Mouse (Mus musculus) neural tube, embryonic 15.5 days (tissue): ENCODE results near the gene Cdc34b. TPM values are rescaled to one million over a fixed set of nuclear protein-coding genes. Genes with fewer than 3 reads are reported as not detected.
A peak's percentile ranks its signal among the peaks of the same experiment; 100 is the strongest.

Experiments
- ATAC-seq: fragments of 200-750 bp; cut with Nextera tagmentation; 2 replicates; pipeline ENCODE4 v1.8.0; 2017; ENCODE audit warnings: mild to moderate bottlenecking, moderate TSS enrichment, moderate library complexity; ENCODE audit not compliant: low FRiP score
- H3K27ac ChIP-seq: fragments of 300-500 bp; sonication (generic); replicated peaks from 2 replicates; pipeline ENCODE4 v1.5.1; 2015; ENCODE audit warnings: mild to moderate bottlenecking, inconsistent platforms
- H3K27me3 ChIP-seq: fragments of 300-500 bp; sonication (generic); replicated peaks from 2 replicates; pipeline ENCODE4 v1.6.1; 2015; ENCODE audit warnings: inconsistent platforms
- H3K36me3 ChIP-seq: fragments of 300-500 bp; sonication (generic); 2 replicates; pipeline ENCODE4 v1.6.1; 2015; ENCODE audit warnings: inconsistent platforms
- H3K4me1 ChIP-seq: fragments of 300-500 bp; sonication (generic); 2 replicates; pipeline ENCODE4 v1.6.1; 2015; ENCODE audit warnings: inconsistent platforms
- H3K4me2 ChIP-seq: fragments of 300-500 bp; sonication (generic); 2 replicates; pipeline ENCODE4 v1.6.1; 2015; ENCODE audit warnings: inconsistent platforms, mild to moderate bottlenecking, moderate library complexity
- H3K4me3 ChIP-seq: fragments of 300-500 bp; sonication (generic); replicated peaks from 2 replicates; pipeline ENCODE4 v1.5.1; 2015; ENCODE audit warnings: mild to moderate bottlenecking, inconsistent platforms
- H3K9ac ChIP-seq: fragments of 300-500 bp; sonication (generic); replicated peaks from 2 replicates; pipeline ENCODE4 v1.6.1; 2015; ENCODE audit warnings: mild to moderate bottlenecking, inconsistent platforms
- H3K9me3 ChIP-seq: fragments of 300-500 bp; sonication (generic); replicated peaks from 2 replicates; pipeline ENCODE4 v1.6.1; 2016; ENCODE audit warnings: inconsistent platforms
- WGBS: fragments of 180-500 bp; shearing (Covaris S2); methylation state at CpG from one replicate; pipeline ENCODE4 v1.1.7; 2015; ENCODE audit warnings: mixed read lengths; 5-methylcytosine and 5-hydroxymethylcytosine counted together
- polyA plus RNA-seq: library from polyadenylated mRNA; unstranded; fragments of >200 nt; fragmentation: Nextera tagmentation; extraction: Ambion mirVana; gene quantifications from 2 replicates; pipeline ENCODE4 v1.2.1, GENCODE M21; 2015

Cdc34b gene
- polyA plus RNA-seq, 1 experiment from 2014 or later: not detected

GRCm38 (mm10) chr11:94715622-94716021 is 26.0 kb upstream of the Cdc34b start:
- peaks cover 11% of the 10 kb centered on the region for H3K4me1 ChIP-seq

GRCm38 (mm10) chr11:94716754-94717153 is 24.8 kb upstream of the Cdc34b start:
- Histone ChIP-seq H3K9me3 (no peaks in the 10 kb centered on the region), H3K27ac (no peak overlapping the region), H3K27me3 (no peaks in the 10 kb centered on the region; the same call in 1 of the 2 replicates), H3K4me2 (peak overlapping the region; percentile 19; the same call in 1 of the 2 replicates), H3K9ac (no peak overlapping the region), H3K4me3 (no peak overlapping the region), H3K4me1 (peaks cover 11% of the 10 kb centered on the region), H3K36me3 (no peaks in the 10 kb centered on the region)
- ATAC-seq: no peak
- 10% methylated on average over 9 of the region's 9 CpGs for WGBS

More at GRCm38 (mm10) chr11:94715622-94716021, 26.0 kb upstream of the Cdc34b start:
- Histone ChIP-seq H3K27ac (no peak overlapping the region), H3K4me2 (no peak overlapping the region), H3K36me3 (no peaks in the 10 kb centered on the region), H3K9ac (no peak overlapping the region), H3K27me3 (no peaks in the 10 kb centered on the region; the same call in 1 of the 2 replicates), H3K9me3 (no peaks in the 10 kb centered on the region), H3K4me3 (no peak overlapping the region)
- ATAC-seq: no peak
- 68% methylated on average over 5 of the region's 5 CpGs for WGBS

- Histone ChIP-seq H3K27ac (no peak overlapping the region), H3K9me3 (no peaks in the 10 kb centered on the region), H3K4me1 (peaks cover 11% of the 10 kb centered on the region), H3K4me2 (no peak overlapping the region), H3K4me3 (no peak overlapping the region), H3K27me3 (no peaks in the 10 kb centered on the region; the same call in 1 of the 2 replicates), H3K36me3 (no peaks in the 10 kb centered on the region), H3K9ac (no peak overlapping the region)
- ATAC-seq: no peak
- 43% methylated on average over 11 of the region's 11 CpGs for WGBS
Observed at GRCm38 (mm10) chr11:94717239-94717638, 24.3 kb upstream of the Cdc34b start.

GRCm38 (mm10) chr11:94718113-94718909 is 23.3 kb upstream of the Cdc34b start:
- WGBS: 91% methylated on average over 7 of the region's 7 CpGs
- no peak for ATAC-seq
- Histone ChIP-seq H3K9ac (no peak overlapping the region), H3K9me3 (no peaks in the 10 kb centered on the region), H3K27ac (no peak overlapping the region), H3K36me3 (no peaks in the 10 kb centered on the region), H3K4me3 (no peak overlapping the region), H3K27me3 (no peaks in the 10 kb centered on the region; the same call in 1 of the 2 replicates), H3K4me2 (no peak overlapping the region), H3K4me1 (peaks cover 8% of the 10 kb centered on the region; the same call in 1 of the 2 replicates)

- Histone ChIP-seq H3K4me2 (no peak overlapping the region), H3K9me3 (no peaks in the 10 kb centered on the region), H3K27me3 (no peaks in the 10 kb centered on the region; the same call in 1 of the 2 replicates), H3K27ac (no peak overlapping the region), H3K4me3 (no peak overlapping the region), H3K4me1 (peaks cover 8% of the 10 kb centered on the region; the same call in 1 of the 2 replicates), H3K9ac (no peak overlapping the region), H3K36me3 (no peaks in the 10 kb centered on the region)
- WGBS: 81% methylated on average over 2 of the region's 2 CpGs
- no peak for ATAC-seq
Observed at GRCm38 (mm10) chr11:94719216-94719615, 22.4 kb upstream of the Cdc34b start.

- no peaks in the 10 kb centered on the region for H3K9me3 ChIP-seq
- H3K9ac ChIP-seq: no peak overlapping the region
- H3K27ac ChIP-seq: no peak overlapping the region
- no peaks in the 10 kb centered on the region for H3K4me1 ChIP-seq
- H3K36me3 ChIP-seq: no peaks in the 10 kb centered on the region
- H3K4me2 ChIP-seq: no peak overlapping the region
- ATAC-seq: no peak
- WGBS: 89% methylated on average over 3 of the region's 3 CpGs
- H3K4me3 ChIP-seq: no peak overlapping the region
- no peaks in the 10 kb centered on the region for H3K27me3 ChIP-seq
Observed at GRCm38 (mm10) chr11:94727306-94727705, 14.3 kb upstream of the Cdc34b start.

- no peak overlapping the region for H3K9ac ChIP-seq
- H3K9me3 ChIP-seq: no peaks in the 10 kb centered on the region
- H3K27ac ChIP-seq: no peak overlapping the region
- ATAC-seq: no peak
- H3K4me2 ChIP-seq: no peak overlapping the region
- H3K27me3 ChIP-seq: no peaks in the 10 kb centered on the region
- no peaks in the 10 kb centered on the region for H3K36me3 ChIP-seq
- 87% methylated on average over 3 of the region's 3 CpGs for WGBS
- H3K4me3 ChIP-seq: no peak overlapping the region
- no peaks in the 10 kb centered on the region for H3K4me1 ChIP-seq
Observed at GRCm38 (mm10) chr11:94728545-94728944, 13.0 kb upstream of the Cdc34b start.

- H3K27me3 ChIP-seq: no peaks in the 10 kb centered on the region
- WGBS: 30% methylated on average over 4 of the region's 4 CpGs
- no peak overlapping the region for H3K9ac ChIP-seq
- no peak for ATAC-seq
- no peaks in the 10 kb centered on the region for H3K36me3 ChIP-seq
- H3K4me3 ChIP-seq: no peak overlapping the region
- no peak overlapping the region for H3K4me2 ChIP-seq
- no peaks in the 10 kb centered on the region for H3K9me3 ChIP-seq
- no peak overlapping the region for H3K27ac ChIP-seq
- H3K4me1 ChIP-seq: no peaks in the 10 kb centered on the region
Observed at GRCm38 (mm10) chr11:94729565-94729964, 12.0 kb upstream of the Cdc34b start.

GRCm38 (mm10) chr11:94730261-94730660 is 11.3 kb upstream of the Cdc34b start:
- H3K4me2 ChIP-seq: no peak overlapping the region
- no peaks in the 10 kb centered on the region for H3K4me1 ChIP-seq
- no peak overlapping the region for H3K4me3 ChIP-seq
- no peak overlapping the region for H3K27ac ChIP-seq
- 32% methylated on average over 5 of the region's 5 CpGs for WGBS
- no peak for ATAC-seq
- no peak overlapping the region for H3K9ac ChIP-seq
- no peaks in the 10 kb centered on the region for H3K9me3 ChIP-seq
- H3K27me3 ChIP-seq: no peaks in the 10 kb centered on the region
- no peaks in the 10 kb centered on the region for H3K36me3 ChIP-seq

- H3K36me3 ChIP-seq: no peaks in the 10 kb centered on the region
- WGBS: 91% methylated on average over 12 of the region's 12 CpGs
- no peaks in the 10 kb centered on the region for H3K4me1 ChIP-seq
- no peak for ATAC-seq
- H3K9me3 ChIP-seq: no peaks in the 10 kb centered on the region
- H3K27ac ChIP-seq: no peak overlapping the region
- H3K27me3 ChIP-seq: no peaks in the 10 kb centered on the region
- no peak overlapping the region for H3K4me3 ChIP-seq
- no peak overlapping the region for H3K4me2 ChIP-seq
- no peak overlapping the region for H3K9ac ChIP-seq
Observed at GRCm38 (mm10) chr11:94731229-94731628, 10.4 kb upstream of the Cdc34b start.

- H3K27me3 ChIP-seq: no peaks in the 10 kb centered on the region
- 43% methylated on average over 8 of the region's 8 CpGs for WGBS
- no peak overlapping the region for H3K4me3 ChIP-seq
- ATAC-seq: no peak
- H3K9me3 ChIP-seq: no peaks in the 10 kb centered on the region
- H3K4me1 ChIP-seq: no peaks in the 10 kb centered on the region
- H3K27ac ChIP-seq: no peak overlapping the region
- H3K36me3 ChIP-seq: no peaks in the 10 kb centered on the region
- H3K4me2 ChIP-seq: no peak overlapping the region
- H3K9ac ChIP-seq: no peak overlapping the region
Observed at GRCm38 (mm10) chr11:94732773-94733172, 8.8 kb upstream of the Cdc34b start.

- Histone ChIP-seq H3K9ac (no peak overlapping the region), H3K9me3 (no peaks in the 10 kb centered on the region), H3K27ac (no peak overlapping the region), H3K36me3 (no peaks in the 10 kb centered on the region), H3K4me3 (no peak overlapping the region), H3K27me3 (no peaks in the 10 kb centered on the region), H3K4me1 (no peaks in the 10 kb centered on the region), H3K4me2 (no peak overlapping the region)
- WGBS: 56% methylated on average over 2 of the region's 2 CpGs
- no peak for ATAC-seq
Observed at GRCm38 (mm10) chr11:94735746-94736145, 5.8 kb upstream of the Cdc34b start.
